Mouse (Mus musculus) lung, postnatal 14 days (tissue): ENCODE results near the gene Endod1.

Experiments
- DNase-seq: peaks from one replicate; pipeline ENCODE4 v3.0.0; 2021

The Endod1 gene

DNA sequence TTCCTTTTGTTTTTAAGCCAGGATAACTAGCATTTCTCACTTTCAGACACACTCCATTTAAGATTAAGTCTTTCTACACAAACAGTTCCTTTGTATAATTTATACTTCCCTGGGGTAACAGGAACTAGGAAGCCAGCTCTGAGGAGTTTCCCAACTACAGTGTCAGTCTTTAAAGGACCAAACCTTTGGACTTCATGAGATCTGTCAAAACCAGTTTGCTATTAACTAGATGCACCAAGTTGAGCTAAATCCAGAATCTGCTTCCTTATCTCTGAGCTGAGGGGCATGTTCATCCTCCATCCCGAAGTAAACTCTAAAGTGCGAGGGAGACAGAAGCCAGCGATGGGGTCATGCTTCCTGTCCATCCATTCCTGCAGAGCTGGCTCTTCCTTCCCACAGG, 74.0 kb downstream of the Endod1 start:
- DNase-seq = no peak

GRCm38 (mm10) chr9:14304262-14304968, 76.9 kb downstream of the Endod1 start:
- DNase-seq = no peak
